Mouse (Mus musculus): Measurements from ENCODE around the gene Wdfy2.

DNA sequence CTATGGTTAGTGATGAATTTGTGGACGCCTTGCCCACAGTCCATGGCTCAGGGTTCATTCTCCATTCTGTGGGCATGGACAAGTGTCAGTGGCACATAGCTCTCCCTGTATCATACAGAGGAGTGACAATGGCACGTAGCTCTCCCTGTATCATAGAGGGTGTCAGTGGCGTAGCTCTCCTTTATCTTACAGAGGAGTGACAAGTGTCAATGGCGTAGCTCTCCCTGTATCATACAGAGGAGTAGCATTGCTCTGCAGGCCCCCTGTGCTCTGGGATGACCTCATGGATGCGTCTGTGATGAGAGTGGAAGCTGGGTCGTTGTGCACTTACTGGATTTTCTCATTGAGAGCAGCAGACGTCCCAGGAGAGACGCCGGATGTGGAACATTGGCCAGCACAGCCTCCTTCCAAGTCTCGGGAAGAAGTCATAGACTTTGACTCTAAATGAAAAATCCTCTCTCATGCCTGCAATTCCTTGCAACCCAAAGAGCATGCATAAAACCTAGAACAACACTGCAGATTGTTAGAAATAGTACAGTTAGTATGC is 79.1 kb downstream of the Wdfy2 start:
- TF ChIP-seq EP300 (IDR thresholded peaks at IDR 0.05; ENCODE audit: insufficient read depth, low read depth, low read length) (no peak), CTCF (IDR thresholded peaks at IDR 0.05) (no peak)
